Mouse (Mus musculus): ENCODE measurements around the gene Wipi2.

Wipi2 gene

DNA sequence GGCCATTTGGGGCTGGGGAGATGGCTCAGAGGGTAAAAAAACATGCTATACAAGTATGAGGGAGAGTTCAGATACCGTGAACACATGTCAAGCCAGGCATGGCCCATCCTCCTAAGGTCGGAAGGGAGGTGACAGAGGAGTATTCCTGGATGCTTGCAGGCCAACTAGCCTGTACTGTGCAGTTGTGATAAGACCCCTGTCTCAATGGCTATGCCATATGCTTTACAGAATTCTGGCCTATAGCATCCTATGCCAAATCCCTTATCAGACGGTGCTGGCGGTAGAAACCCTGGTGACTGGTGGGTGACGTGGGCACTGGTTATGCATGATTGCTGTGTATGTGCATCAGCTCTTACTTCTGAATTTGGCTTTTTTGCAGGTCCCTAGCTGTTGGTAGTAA is 10.3 kb downstream of the Wipi2 start:
- no peak for DNase-seq

- DNase-seq: no peak
Observed at GRCm38 (mm10) chr5:142640088-142640487, 12.6 kb downstream of the Wipi2 start.

- DNase-seq: no peak
Observed at GRCm38 (mm10) chr5:142641331-142642051, 14.0 kb downstream of the Wipi2 start.

GRCm38 (mm10) chr5:142648162-142648561 is 20.7 kb downstream of the Wipi2 start:
- DNase-seq: no peak

DNA sequence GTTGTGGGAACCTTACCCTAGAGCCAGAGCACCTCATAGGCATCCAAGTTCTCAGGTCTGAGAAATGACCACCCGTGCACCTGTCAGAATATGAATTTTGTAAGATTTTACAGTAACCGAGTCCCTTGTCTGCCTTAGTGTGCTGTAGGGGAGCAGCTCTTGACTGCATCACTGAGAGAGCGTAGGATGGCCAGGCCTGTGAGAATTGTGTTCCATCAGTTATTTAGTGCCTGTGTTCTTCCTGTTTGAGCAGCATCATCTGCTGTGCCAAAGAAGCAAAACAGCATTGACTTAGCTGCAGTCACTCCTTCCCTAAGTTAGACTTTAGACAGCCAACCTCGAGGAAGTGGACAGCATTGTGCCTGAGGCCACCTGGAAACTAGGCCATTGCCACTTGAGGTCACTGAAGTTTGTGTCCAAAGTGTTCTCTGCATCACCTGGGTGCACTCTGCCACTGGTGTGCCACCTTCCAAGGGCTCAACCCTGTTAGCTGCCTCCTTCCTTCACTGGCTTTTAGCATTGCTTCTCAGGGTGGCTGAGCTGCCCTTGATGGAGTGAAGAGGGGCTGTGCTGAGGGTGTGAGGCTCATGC is 22.1 kb downstream of the Wipi2 start:
- DNase-seq: no peak

DNA sequence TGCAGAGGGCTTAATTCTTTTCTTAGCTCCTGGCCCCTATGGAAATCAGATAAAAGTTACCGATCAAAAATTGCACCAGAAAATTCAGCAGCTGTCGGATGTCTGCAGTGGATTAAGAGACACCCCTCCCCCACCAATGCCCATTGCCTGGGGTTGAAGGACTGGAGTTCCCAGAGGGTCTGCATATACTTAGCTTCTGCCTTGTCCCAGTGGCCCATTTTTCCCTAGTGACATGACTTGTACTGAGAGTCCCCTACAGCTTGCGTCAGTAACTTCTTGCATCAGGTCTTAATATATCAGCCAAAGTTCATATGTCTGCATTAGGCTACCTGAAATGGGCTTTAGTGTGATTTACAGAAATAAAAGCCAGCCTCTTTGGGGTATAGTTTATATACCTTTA is 22.9 kb downstream of the Wipi2 start:
- DNase-seq: peak; percentile 38

DNA sequence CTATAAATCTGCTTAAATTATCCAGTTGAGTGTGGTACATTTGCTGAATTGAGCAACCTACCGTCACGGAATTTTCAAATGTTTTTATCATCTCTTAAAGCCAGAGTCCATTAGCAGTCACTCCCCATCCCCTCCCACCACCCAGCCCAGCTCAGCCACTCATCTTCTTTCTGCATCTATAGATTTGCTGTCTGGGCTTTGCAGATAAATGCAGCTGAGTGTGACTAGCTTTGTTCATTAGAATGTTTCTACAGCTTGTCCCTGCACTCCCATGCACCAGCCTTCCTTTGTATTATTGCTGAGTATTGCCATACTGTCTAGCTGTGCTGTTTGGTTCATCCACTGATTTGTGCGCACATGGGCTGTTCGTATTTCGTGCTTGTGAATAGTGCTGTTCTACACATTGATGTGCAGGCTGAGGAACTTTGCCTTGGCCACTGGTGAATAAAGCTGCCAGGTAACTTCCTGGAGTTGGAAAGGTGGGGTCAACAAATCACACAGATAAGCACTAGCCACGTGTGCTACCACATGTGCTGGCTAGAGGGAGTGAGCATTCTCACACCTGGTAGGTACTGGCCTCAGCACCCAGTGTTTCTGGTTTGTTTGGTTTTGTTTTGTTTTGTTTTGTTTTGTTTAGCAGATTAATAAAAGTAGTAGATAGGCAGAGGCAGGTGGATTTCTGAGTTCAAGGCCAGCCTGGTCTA is 23.4 kb downstream of the Wipi2 start:
- no peak for DNase-seq

DNA sequence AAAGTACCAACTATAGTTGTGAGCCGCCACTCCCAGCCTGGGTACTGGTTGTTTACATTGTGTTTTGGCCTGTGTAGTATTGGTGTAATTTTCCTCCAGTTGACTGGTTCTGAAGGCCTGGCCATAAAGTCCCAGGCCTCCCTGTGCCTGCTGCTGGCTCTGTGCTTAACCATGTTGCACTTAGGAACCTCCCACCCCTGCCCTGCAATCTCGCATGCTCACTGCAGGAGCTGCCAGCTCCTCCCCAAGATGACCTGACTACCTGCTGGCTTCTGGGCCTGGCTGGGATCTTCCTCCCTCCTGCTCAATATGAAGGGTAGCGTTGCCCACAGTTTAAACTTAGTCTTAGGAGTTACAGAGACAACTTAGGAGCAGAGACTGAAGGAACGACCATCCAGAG is 24.8 kb downstream of the Wipi2 start:
- DNase-seq: no peak

GRCm38 (mm10) chr5:142660656-142661434 is 33.3 kb downstream of the Wipi2 start:
- no peak for DNase-seq

DNA sequence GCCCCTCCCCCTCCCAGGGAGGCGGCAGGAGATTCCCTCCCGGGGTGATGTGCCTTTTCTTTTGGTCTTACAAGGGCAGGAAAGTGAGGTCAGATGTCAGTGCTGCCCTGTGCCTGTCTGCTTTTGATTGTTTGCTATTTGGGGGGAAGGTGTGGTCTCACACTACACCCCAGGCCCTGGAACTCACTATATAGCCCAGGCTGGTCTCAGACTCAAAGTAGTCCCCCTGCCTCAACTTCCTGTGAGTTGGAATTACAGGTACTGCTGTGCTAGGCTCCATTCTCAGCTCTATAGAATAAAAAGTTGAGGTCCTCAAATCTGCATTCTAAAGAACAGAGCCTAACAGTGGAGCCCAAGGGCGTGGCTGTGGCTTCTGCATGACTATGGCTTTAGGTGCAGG is 40.4 kb downstream of the Wipi2 start:
- DNase-seq: no peak

GRCm38 (mm10) chr5:142668556-142669263 is 41.2 kb downstream of the Wipi2 start:
- DNase-seq: no peak

DNA sequence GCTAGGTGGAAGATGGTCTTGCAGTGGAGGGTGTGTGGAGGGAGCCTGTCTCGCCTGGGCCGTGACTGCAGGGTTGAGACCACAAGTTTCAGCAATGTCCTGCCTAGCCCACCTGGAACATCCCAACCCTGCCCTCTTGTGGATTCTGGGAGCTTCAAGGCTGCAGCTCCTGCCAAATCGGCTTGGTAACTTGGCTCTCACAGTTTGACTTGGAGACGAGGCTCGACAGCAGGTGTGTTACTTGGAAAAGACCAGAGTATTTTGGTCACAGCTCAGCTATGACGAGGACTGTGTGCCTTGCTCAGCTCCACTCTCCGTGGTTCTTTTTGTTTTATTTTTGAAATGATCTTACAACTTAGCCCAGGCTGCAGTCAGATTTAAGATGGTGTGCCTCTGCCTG is 42.2 kb downstream of the Wipi2 start:
- no peak for DNase-seq

GRCm38 (mm10) chr5:142673082-142673481 is 45.6 kb downstream of the Wipi2 start:
- DNase-seq: peak; percentile 65

DNA sequence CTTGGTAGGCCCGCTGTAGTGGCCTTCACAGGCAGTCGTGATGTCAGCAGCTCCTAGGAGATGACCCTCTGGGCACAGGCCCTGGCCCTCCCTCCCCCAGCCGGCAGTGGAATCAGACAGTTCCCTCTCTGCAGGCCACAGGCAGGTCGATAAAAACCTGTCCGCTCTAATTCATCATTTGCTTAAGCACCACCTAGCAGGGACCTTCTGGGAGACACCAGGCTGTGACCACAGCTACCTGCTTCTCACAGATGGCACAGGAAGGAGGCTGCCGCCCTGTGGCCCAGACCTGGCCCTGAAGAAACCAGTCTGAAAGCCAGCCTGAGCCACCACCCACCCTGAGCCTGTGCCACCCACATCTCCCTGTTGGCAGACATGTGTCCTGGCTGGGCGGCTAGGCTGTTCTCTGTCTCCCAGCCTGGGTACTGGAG is 50.7 kb downstream of the Wipi2 start:
- no peak for DNase-seq

DNA sequence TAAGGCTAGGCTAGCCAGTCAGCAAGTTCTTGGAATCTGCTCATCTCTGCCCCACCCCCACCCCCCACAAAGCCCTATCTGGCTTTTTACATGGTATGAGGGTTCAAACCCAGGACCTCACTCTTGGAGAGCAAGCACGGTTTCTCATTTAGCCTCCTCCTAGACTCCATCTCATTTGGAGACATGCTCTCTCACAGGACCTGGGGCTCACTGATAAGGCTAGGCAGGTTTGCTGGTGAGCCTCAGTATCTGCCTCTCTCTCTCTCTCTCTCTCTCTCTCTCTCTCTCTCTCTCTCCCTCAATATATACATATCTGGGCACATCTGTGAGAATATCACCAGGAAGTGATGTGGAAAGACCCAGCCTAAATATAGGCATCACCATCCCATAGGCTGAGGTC is 51.6 kb downstream of the Wipi2 start:
- DNase-seq: no peak

GRCm38 (mm10) chr5:142681911-142682310 is 54.4 kb downstream of the Wipi2 start:
- DNase-seq: no peak

GRCm38 (mm10) chr5:142682529-142682928 is 55.0 kb downstream of the Wipi2 start:
- no peak for DNase-seq

- no peak for DNase-seq
Observed at GRCm38 (mm10) chr5:142688866-142689265, 61.4 kb downstream of the Wipi2 start.

DNA sequence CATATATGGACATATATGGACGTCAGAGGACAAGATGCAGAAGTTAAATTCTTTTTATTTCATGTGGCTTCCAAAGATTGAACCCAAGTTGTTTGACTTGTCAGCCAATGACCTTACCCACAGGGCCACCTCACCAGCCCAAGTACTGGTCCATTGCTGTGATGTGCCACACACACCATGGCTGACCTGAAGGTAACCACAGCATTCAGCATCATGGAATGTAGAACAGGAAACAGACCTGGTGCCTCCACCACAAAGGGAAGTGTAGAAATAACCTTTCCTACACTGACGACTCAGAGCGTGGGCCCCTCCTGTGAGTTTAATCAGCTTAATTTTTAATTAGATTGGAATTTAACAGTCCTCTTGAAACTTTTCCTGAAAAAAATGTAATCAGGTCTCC is 62.8 kb downstream of the Wipi2 start:
- no peak for DNase-seq

DNA sequence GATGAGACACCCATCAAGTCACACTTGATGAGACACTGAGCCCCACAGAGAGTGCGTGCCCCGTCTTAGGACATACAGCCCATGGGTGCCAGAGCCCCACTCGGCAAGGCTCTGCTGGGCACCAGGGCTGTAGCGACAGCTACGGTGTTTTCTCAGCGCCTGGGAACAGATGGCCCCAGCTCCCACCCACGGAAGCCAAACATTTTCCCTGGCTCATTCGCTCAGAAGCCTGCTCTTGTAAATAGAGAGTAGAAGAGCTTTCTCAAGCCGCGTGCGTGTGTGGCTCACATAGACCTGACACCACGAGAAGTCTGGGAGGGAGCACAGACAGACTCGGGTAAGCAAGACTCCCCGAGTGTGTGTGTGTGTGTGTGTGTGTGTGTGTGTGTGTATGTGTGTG is 64.8 kb downstream of the Wipi2 start, which contains the start of gene Slc29a4:
Gene Slc29a4, plus strand, starts transcription at position 265 of the 400 bp plus-strand sequence.
- no peak for DNase-seq

- no peak for DNase-seq
Observed at GRCm38 (mm10) chr5:142692971-142693737, 65.7 kb downstream of the Wipi2 start.

Measured in embryo, embryonic 11 days (tissue).